Mouse (Mus musculus) retina, postnatal 1 day (tissue): ENCODE measurements around the gene Rbm45.

Experiments used
- DNase-seq: peaks from one replicate; pipeline ENCODE4 v3.0.0-alpha.2; 2012

Gene Rbm45

DNA sequence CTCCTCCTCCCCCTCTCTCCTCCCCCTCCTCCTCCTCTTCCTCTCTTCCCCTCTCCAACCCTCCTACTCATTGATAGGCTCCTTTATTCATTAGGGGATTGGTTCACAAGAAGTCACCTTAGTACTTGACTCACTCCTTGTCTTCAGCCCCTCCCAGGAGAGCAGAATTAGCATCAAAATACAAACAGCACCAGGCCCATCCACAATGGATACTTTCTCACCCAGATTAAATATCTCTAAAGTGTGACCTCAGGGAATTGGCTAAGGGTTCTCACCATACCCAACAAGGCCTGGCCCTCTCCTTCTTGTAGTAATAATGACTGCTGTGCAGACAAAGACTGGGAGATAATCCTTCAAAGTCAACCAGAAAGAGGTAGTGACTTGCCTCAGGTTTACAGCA lies 30.4 kb downstream of the Rbm45 start:
- DNase-seq = no peak

DNA sequence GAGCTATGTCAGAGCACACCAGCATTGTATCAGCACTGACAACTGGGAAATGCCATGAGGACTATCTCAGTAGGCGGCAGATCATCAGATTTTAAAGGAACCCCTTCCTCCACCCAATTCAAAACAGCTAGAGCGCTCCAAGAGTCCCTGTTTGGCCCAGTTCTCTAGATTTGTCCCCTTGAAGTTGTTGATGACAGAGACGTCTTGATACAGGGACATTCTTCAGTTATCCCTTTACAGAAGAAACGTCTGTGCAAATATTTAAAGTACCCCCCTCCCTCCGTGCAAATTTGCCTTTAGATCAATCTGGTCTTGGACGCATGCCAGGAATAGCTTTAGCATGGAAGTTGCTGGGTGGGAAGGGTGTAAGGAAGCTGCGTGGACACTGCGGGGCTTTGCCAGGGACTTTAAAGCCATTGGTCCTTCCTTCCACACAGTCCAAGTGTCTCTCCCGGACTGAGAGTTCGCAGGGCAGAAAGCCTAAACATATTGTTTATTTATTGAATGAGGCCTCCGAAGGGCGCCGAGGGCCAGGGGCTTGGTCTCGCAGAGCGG lies 35.9 kb downstream of the Rbm45 start:
- DNase-seq = peak; percentile 72

DNA sequence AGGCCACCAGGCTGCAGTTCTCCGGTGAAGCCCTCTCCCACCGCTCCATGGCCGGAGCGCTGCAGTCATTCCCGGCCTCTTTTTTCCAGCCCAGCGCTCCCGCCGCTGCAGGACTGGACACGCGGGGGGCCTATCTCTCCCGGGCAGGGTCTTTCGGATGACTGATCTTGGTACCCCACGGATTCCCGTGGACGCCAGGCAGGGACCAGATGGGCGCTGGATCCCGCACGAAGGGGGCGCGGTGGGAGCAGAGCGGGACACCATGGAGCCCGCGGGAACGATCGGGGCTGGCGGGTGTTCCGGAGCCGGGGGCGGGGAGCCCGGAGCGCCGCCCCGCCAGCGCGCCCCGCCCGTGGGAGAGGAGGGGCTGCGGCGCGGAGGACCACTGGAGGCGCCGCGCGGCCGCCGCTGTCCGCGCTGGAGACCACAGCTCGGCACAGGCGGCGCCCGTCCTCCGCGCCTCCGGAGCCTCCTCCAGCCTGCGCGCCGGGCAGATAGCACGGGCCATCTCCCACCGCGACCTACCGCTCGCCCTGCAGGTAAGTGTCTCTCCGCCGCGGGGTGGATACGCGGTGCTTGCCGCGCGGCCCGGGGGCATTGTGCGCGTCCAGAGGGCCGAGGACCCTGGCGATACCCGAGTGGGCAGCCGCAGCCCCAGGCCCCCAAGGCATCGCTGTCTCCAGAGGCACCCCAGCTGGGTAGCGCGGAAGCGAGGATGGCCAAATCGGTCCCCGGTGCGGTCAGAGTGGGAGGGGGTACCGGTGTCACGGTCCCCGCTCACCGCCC lies 36.6 kb downstream of the Rbm45 start, which contains the start of gene Osbpl6:
Osbpl6 (plus strand) TSS at position 358 of the 786 bp plus-strand sequence.
- DNase-seq = peak; percentile 88

DNA sequence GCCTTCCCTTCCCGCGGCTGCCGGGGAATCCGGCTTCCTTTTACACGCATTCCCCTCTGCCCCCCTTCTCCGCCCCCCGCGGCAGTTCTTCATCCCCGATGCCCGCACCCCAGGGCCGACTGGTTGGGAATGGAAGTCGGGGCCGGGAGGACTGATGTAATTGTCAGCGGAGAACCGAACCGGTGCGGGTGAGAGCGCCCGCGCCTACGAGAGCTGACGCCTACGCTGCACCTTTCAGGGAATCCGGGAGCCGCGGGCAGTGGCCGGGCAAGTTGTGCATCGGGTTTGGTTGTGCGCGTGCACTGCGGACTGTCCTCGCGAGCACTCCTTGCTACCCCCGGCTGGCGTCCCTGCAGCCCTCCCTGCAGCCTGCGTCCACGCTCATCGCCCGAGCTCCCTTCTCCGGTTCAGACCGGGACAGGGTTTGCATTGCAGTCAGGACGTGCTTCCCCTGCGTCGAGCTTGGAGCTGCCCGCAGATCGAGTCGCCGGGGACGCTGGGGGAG lies 37.2 kb downstream of the Rbm45 start:
- DNase-seq = peak; percentile 75

DNA sequence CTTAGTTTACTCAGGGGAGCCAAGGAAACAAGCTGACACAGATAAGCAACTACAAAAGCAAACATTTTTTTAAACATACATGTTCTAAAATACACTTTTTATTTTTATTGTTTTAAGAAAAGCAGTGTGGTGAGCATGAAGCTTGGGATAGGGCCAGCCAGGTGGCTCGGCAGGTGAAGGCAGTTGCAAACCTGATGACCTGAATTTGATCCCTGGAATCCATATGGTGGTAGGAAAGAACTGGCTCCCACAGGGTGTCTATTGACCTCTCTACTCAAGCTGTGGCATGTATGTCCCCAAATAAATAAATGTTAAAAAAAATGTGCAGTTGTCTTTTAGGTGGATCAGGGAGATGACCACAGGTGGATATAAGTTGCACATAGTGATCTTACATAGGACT lies 39.7 kb downstream of the Rbm45 start:
- no peak for DNase-seq

DNA sequence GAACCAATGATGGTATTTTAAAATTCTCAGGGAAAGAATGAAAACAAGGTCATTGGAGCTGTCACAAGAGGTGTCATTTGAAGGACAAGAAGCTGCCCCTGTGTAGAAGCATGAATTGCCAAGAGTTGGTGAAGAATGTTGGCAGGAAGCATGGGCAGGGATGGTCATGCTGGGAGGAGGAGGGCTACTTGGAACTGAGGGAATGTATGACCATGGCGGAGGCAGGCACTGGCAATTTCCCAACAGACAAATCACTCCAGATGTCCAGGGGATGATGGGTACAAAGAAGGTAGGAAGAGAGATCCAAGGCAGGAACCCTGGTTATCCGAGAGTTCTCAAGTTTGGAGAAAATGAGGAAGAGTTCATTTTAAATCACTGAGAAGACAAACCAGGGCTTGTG lies 40.2 kb downstream of the Rbm45 start:
- no peak for DNase-seq

DNA sequence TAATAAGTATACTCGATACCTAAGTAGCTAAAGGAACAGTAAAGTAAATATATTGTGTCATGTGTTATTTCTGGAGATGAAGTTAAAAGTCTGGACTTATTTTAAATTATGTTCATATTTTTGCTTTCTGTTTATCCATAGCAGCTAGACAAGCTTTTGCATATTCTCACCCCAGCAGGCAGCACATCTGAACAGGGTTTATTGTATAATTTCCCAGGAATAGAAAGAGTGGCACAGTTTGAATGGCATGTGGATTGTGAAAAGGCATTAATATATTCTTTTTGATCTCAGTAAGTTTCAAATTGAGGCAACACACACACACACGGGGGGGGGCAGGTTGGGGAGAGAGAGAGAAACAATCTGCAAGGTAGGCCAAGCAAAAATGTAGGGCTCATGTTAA lies 43.1 kb downstream of the Rbm45 start:
- no peak for DNase-seq

DNA sequence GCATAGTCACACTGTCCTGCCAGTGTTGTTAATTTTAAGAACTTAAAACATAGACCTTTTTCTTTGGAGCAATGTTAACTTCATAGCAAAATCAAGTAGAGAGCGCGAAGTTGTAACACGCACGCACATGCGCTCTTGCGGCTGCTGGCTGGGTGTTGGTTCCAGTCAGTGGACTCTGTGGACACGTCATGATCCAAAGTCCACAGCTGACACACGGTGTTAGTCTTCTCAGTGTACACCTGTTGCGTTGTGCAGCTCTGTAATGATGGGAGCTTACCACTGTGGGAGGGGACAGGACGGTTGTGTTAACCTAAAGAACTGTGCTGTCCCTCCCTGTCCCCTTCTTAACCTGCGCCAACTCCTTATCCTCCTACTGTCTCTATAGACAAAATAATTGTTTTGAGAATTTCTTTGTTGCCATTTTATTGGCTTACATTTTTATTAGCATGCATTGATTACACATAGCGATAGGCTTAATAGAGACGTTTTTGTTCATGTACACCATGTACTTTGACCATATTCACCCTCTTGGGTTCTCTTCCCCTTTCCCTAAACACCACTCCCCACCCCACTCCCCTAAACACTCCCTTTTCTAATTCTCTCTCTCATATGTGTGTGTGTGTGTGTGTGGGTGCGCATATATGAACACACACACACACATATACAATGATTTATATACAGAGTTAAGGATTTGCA lies 47.8 kb downstream of the Rbm45 start:
- no peak for DNase-seq

DNA sequence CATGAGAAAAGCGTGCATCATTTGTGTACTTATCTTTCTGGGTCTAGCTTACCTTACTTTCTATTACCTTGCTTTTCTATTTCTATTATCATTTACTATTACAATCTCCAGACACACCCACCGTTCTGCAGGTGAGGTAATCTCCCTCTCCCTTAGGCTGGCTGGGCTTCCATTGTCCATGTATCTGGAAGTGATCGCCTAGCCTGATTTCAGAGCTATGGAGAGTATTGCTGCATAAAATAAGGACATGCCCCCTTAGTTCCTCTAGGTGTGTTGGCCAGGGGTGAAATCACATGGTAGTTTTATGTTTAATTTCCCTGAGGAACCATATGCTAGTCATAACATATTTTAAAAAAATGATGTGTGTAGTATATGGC lies 48.3 kb downstream of the Rbm45 start:
- no peak for DNase-seq

DNA sequence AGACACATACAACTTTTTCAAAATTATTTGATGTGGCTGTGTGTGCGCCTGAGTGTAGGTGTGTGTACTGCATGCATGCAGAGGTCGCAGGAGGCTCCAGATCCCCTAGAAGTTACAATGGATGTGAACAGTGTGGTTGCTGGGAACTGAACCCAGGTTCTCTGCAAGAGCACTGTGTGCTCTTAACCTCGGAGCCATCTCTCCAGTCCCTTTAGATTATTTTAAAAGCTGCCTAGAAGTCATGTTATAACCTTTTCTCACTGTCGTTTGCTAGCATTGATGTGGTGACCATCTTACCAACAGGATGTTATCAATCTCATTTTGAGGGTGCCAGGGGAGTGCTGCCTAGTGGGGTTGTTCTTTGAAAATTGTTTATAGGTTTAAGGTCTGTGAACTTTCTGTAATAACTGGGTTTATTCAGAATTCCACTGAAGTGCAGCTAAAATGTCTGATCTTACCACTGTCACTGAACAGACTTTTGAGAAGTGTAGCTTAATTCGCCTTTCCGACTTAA lies 51.7 kb downstream of the Rbm45 start:
- no peak for DNase-seq

DNA sequence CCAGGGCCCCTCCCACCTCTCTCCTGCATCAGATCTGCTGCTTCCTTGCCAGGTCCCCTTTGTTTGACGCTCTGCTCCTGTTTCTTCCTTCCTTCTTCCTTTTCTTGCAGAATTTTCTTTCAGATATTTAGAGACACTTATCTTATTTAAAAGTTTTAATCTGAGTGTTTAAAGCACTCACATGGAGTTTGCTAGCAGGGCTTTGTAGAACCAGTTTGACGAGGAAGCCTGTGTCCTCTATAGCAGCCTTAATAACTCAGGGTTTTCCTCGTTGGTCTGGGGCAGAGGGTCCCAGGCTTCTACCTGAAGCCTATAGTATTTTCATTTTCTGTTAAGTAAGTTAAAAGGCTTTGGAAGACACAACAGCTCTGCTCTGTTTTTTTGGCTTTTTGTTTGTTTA lies 57.0 kb downstream of the Rbm45 start:
- no peak for DNase-seq

DNA sequence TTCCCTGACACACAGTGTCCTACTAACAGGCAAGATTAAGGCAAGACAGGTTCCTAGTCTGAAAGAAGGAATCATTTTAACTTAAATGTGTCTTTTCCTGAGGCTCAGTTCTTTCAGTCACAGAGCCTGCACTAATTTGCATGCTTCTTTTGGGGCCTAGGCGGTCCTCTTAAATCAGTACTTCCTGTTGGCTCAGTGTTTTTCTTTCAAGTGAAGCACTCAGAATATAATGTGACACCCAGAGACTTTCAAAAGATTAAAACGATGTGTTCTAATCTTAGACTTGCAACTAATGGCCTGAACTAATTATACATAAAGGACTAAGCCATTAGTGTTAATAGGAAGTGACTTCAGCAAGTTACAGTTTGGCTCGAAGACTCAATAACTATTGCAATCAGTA lies 59.5 kb downstream of the Rbm45 start:
- DNase-seq = no peak

DNA sequence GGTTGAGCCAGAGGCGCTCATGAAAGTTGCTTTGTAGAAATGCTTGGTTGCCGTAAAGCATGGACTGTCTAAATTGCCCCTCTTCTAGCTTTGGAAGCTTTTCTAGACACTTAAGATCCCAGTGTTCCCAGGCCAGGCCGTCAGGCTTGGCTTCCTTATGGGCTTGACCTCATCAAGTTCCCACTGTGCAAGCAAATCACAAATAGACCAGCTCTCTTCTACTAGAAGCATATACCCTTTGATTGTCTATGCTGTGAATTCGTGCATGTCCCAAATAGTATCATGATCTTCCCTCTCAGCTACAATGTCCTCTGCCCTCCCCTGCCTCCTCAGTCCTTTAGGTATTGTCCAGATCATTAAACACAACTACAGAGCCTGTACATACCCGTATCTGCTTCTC lies 60.1 kb downstream of the Rbm45 start:
- no peak for DNase-seq

DNA sequence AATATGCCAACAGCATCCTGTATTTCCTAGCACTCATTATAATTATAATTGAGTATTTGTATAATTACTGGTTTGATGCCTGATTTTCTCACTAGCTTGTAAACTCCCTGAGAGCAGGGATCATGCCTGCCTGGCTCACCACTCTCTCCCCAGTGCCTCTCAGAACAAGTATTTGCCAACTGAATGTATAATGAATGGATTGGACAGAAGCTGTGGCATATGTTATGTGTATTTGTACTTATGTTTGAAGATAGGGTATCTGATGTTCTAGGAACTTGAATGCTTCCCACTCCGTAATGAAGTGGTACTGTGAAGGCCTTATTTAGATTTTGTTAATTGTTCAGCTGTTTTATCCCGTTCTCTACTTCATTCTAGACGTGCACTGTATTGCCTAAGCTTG lies 60.8 kb downstream of the Rbm45 start:
- DNase-seq = no peak
